Mouse (Mus musculus) kidney, postnatal 25 days (tissue): ENCODE measurements around the gene Slc27a5.

Experiments
- DNase-seq, 2 experiments: peaks; one replicate each; pipeline ENCODE4 v3.0.0; 2021; ENCODE audit warnings: mixed read lengths in 2 of 2

Gene Slc27a5

DNA sequence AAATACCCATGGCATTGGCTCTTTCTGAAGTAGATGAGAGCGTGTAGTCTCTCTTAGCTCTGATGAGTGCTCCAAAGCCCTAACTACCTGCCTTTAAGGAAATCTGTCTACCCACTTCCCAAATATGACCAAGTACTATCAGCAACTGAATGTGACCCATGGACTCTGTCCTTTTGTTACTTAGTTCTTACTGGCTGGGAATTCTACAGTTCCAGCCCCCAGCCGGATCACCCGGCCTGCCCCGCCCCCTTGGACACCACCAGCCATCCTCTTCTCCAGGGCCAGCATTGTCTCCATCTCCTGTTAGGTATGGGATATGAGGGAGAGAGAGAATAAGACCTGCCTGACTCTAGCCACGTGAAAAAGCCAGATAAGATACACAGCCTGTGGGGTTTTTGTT is at the start of gene Slc27a5:
Slc27a5 (minus strand) TSS at position 140 of the 400 bp plus-strand sequence.
- DNase-seq: no peak

DNA sequence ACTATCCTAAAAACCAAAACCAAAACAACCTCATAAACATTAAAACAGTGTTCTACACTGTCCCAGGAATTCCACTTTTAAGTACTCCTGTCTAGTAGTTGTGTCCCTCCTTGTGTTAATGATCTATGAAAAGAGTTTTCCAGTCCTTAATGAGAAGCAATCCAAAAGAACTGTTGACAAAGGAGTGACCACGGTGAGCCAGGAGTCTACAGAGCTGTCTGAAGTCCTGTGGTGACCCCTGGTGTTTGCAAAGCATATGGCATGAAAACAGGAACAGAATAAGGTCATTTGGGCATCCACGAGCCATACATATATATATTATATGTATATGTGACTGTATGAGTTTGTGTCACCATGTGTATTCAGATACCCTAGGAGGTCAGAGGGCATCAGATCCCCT is 48.1 kb upstream of the Slc27a5 start:
- DNase-seq: peak; percentile 77 to 83

DNA sequence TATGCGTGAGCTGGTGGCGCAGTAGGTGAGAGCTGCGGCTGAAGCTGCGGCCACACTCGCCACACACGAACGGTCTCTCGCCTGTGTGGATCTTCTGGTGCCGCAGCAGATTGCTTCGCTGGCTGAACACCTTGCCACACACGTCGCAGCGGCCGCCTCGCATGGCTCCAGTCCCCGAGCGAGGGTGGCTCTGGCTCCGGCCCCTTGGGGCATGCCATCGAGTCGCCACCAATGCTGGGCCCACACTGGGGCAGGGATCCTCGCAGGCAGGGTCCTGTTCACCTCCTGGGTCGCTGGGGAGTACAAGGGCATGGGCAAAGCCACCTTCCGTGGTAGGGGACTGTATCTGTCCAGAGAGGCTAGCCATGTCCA is 46.2 kb upstream of the Slc27a5 start:
- peak in 1 of 2 experiments; percentile 40 for DNase-seq

DNA sequence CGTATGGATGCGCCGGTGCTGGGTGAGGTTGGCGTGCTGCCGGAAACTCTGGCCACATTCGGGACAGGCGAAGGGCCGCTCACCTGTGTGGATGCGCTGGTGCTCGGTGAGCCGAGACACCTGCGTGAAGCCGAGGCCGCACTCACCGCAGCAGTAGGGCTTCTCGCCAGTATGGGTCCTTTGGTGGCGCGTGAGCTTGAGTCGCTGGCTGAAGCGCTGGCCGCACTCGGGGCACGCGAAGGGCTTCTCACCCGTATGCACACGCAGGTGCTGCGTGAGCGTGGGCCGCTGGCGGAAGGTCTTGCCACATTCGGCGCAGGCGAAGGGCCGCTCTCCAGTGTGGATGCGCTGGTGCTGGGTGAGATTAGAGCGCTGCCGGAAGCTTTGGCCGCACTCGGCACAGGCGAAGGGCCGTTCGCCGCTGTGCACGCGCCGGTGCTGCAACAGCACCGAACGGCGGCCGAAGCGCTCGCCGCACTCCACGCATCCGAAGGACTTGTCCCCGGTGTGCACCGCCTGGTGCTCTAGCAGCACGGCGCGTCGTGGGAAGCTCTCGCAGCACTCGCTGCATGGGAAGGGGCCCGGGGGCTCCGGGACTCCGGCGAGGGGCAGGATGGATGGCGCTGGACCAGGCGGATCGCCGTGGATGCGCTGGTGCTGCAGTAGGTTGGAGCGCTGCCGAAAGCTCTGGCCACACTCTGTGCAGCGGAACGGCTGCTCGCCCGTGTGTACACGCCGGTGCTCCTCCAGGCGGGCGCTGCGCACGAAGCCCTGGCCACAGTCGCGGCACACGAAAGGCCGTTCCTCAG is 45.7 kb upstream of the Slc27a5 start:
- peak; percentile 37 to 49 for DNase-seq

DNA sequence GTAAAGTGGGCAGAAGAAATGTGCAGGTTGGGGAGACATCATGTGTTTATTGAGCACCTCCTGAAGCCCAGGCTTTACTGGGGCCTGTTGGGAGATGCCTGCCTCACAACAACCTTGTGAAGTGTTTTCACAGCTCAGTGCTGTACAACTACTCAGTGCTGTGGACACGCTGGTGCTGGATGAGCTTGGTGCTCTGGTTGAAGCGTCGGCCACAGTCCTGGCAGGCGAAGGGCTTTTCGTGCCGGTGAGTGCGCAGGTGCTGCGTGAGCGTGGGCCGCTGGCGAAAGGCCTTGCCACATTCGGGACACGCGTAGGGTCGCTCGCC is 45.1 kb upstream of the Slc27a5 start:
- no peak for DNase-seq

DNA sequence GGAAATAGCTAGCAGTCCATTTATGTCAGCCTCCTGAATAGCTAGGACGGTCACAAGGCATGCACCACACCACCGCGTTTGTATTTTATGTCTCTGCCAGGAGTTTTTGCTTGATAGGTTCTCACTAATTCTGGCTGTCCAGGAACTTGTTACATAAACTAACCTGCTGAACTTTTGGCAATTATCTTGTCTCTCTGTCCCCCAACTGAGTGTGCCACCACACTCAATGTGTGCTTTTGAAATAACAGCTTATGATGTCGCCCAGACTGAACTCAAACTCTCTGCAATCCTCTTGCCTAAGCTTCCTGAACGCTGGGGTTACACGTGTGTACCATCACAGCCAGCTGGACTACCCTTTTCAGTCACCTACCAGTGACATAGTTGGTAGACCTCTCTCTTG is 44.5 kb upstream of the Slc27a5 start:
- no peak for DNase-seq

DNA sequence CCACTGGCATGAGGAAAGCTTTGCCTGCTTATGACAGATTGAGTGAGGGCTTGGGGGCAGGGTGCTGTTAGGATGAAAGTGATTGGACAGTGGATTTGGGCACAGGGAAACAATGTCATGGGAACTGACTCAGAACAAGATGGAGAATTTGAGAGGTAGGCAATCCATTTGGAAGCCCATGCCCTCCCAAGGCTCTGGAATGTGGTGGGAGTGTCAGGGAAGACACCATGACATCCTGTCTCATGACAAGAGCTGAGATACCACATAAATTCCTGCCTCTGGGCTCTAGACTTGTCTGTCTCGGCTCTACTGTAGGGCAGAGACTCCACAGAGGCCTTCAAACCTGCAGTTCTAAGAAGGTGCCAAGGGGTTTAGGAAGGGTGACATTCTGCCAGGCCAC is 43.3 kb upstream of the Slc27a5 start:
- no peak for DNase-seq

DNA sequence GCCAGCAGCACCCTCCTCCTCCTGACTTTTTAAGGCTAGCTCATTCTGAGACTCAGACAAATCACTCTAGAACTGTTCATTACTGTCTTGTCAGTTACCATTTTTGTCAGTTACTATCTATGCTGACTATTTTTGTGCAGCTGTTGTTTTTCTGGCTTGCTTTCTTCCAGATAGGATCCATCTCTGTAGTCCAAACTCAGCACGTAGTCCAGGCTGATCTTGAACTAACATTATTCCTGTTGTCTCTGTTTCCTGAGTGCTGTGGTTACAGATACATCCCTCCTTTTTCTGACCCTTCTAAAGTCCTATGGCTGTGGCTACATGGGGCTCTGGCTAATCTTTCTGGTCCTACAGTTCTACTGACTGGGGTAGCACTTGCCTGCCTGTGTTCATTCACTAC is 41.2 kb upstream of the Slc27a5 start:
- DNase-seq: no peak

DNA sequence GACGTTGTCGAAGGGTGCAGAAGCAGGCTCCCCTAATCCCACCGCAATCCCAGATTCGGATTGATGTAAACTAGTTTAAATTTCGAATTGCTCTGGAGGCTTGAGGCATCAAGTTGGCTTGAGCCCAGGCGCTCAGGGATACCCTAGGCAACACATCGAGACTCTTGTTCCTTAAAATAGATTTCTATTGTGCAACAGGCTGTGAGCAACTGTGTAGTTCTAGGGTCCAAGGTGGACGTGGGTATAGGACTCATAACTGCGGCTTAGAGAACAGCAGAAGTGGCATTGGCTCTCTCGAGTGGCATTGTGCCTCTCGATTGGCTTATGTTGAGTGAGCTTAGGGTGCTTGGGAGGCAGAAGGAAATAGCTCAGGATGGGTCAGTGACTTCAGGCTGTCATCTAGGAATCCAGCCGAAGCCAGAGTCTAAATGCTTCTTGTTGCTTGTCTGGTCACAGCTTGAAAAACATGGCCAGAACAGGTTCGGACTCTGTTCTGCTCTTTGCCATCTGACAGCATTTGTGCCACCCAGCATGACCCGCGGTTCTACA is 40.7 kb upstream of the Slc27a5 start:
- peak; percentile 36 to 68 for DNase-seq

DNA sequence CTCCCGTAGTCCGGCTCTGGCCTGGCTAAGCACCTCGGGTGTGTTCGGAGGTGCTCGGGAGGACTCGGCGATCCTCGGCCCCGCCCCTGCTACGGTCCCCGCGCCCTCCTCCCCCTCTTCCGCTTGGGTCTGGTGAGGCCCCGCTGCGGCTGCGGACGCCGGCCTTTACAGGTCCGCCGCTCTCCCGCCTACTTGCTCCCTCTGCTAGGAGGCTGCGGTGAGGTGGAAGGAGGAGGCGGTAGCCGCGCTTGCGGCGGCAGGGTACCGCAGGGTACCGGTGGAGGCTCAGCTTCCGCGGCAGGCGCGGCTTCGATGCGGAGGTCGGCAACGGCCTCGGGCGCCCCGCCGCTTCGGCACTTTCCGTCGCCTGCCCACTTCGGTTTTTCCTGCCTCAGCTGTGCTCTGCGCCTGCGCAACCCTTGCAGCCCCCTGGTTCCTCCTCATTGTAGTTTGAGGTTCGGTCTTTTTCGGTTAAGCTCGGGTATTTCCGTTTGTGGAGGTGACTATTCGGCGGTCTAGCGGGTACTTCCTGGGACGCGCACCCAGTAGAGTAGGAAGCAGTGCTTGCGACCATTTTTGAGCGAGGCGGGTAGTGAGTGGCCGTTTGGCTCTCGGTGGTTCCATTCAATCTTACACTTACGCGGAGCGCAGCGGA is 40.0 kb upstream of the Slc27a5 start, which contains the start of gene Ube2m:
Ube2m (minus strand) TSS at position 375 of the 655 bp plus-strand sequence.
- DNase-seq: peak; percentile 98 to 99

DNA sequence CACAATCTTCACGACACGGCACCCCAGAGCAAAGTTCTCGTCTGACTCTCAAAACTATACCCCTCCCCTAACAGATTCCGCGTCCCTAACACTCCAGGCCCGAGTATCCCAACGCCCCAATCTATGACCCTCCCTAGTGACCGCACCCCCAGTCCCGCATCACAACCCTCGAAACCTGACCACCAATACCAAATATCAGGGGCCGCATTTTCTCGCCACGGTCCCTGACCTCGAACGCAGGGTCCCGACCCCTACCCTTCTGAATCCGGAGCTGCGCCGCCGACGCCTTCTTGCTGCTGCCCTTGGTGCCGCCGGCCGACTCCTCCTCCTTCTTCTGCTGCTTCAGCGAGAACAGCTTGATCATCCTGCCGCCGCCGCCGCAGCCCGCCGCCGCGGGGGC is 39.4 kb upstream of the Slc27a5 start:
- DNase-seq: no peak

DNA sequence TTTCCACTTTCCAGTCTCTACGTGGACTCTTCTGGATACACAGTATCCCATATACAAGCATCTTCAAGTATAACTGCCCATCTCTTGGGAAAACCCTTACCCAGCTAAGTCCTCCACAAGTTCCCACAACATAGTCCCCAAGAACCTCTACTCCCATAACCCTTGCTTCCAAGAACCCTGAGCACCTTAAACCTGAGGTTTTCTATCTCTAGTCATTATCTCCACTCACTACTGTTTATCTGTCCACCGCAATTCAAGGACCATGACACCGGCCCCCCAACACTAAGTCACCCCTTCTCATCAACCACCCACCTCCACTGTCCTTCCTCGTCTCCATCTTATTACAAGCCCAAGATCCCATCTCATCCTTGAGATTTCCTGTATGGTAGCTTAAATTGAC is 38.8 kb upstream of the Slc27a5 start:
- DNase-seq: no peak

DNA sequence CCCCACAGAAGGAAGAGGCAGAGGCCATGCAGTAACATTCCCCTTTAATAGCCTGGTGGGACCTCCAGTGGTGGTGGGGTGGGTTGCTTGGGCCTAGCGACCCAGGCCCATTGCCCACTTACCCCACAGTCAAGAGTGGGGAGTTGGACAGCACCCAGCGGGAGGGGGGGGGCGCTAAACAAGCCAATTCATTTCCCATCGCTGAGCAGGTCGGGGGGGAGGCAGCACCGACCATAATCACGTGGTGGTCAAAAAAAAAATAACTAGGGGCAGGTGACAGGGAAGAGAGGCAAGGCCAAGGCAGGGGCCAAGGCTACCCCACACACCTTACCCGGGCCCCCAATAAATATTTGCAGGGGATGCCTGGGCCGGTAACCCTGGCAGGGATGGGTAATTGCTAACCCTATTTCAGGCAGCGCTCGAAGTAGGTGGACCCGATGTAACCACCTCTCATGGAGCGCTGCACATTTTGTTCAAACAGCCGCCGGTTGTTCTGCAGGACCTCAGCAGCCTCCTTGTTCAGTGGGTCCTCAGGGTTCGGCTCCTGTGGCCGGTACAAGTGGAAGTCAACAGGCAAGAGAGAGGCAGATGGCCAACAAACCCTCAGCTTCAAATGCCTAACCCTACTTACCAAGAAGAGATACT is 37.3 kb upstream of the Slc27a5 start:
- DNase-seq: peak in 1 of 2 experiments; percentile 46

DNA sequence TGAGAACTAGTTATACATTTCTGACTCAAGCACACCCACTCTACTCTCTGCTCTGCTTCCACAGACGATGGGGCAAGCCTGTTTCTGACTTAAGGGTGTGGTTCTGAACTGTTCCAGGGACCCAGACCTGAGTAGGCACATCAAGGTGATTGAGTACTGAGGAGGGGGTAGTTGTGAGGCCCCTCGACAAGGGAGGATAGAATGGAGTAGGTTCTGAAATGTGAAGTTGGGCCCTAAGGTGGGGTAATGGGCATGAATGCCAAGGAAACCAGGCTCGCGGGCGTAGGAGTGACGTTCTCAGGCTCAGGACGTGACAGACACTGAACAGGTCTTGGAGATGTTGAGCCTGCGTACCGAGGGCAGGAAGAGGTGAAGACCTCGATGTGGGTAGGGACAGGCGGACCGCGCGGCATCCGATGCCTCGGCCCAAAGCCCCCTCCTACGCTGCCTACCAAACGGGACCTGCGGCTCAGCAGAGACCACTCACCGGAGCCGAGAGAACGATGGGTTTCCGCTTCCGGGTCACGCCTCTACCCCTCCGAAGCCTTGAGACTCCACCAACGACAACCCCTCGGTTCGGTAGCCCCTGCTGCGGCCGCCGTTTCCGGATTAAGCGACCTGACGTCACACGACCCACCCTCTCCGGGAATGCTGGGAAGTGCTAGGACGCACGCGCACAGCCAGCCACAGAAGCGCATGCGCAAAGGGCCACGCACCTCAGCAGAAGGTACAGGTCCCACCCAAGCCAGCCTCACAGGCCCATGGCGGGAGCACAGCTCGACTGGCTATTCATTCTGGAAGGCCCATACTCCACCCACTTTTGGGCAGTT is 36.4 kb upstream of the Slc27a5 start, which contains the start of gene Chmp2a:
Chmp2a (minus strand) TSS at position 660 of the 830 bp plus-strand sequence.
- peak; percentile 98 to 99 for DNase-seq

DNA sequence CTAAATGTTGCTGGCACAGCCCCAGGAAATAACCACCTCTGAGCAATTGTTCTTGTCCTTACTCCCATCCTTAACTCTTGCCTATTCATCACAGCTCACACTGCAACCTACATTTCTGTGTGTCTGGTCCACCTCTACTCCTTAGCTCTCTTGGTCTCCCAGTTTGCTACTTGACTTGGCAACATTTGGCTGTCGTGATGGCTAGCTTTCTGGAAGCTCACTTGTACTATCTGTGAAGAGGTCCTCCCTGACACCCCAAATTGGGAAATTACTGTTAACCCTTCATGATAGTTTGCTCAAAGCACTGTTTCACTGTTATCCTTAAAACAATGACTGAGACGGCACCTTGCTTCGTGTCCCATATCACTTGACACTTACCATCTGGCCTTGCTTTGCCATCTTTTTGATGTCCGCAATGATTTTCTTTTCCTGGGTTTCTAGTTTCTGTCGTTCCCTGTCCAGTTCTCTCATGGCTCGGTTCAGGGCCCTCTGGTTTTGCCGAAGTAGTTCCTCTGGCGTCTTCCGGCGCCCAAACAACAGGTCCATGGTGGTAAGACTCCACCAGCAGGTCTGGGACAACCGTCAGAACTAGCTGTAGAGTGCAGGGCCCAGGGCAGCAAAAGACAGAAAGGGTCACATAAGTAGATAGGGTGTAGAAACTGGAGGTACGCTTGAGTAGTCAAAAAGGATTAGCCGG is 35.6 kb upstream of the Slc27a5 start:
- peak in 1 of 2 experiments; percentile 32 for DNase-seq

DNA sequence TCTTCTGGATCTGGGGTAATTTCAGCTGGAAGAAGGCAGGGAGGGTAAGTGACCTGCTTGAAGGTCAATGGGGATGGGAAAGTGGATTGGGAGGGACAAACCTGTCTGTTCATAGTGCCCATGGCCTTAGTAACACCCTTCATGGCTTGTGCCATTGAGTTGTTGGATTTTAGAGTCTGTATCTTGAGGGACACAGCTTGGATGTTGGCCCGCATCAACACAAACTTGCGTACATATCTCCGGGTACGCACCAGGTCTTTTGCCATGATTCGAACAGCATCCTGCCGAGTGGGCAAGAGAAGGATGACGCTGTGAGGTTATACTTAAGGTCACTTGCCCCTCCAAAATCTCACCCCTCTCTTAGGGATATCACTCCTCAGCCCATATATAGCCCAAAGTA is 34.5 kb upstream of the Slc27a5 start:
- DNase-seq: no peak

DNA sequence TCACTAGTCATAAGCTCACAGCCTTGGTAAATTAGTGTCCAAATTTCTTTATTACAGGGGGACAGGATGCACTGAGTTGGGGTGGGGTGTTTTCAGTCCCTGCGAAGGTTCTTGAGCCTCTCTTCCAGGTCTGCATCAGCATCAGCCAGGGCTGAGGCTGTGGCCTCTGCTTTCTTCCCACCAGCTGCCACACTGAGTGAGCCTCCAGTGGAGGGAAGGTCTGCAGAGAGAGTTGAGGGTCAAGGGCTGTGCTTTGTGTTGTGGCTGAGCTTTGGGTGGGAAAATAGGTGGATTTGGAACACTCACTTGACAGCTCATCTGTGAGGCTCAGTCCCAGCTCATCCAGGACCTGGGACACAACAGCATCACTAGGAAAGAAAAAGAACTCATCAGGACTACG is 34.0 kb upstream of the Slc27a5 start:
- DNase-seq: no peak

DNA sequence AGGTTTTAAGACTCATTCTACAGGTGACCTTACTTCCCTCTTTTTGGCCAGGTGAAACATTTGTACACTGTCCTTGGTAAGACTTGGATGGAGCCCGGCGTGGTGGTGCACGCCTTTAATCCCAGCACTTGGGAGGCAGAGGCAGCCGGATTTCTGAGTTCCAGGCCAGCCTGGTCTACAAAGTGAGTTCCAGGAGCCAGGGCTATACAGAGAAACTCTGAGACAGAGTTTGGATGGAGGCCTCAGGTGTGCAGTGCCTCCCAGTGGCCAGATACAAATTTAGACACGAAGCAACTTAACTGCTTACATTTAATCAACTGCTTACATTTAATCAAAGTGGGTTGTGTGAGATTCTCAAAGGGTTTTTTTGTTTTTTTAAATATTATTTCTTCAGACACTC is 33.1 kb upstream of the Slc27a5 start:
- DNase-seq: peak; percentile 36 to 45

DNA sequence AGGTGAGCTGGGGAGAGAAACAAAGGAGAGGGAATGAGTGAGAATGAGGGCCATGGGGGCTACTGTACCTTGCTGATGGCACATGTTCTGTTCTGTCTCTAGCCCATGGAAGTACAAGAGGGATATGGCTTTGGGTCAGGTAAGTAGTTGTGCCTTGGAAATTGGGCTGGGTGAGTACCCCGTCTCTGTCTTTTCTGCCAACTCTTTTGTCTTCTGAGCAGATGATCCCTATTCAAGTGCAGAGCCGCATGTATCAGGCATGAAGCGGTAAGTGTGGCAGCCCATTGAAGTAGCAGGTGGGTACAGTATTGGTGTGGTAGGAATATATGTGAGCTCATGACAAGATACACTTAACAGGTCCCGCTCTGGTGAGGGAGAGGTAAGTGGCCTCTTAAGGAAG is 31.0 kb upstream of the Slc27a5 start:
- DNase-seq: peak in 1 of 2 experiments; percentile 28

DNA sequence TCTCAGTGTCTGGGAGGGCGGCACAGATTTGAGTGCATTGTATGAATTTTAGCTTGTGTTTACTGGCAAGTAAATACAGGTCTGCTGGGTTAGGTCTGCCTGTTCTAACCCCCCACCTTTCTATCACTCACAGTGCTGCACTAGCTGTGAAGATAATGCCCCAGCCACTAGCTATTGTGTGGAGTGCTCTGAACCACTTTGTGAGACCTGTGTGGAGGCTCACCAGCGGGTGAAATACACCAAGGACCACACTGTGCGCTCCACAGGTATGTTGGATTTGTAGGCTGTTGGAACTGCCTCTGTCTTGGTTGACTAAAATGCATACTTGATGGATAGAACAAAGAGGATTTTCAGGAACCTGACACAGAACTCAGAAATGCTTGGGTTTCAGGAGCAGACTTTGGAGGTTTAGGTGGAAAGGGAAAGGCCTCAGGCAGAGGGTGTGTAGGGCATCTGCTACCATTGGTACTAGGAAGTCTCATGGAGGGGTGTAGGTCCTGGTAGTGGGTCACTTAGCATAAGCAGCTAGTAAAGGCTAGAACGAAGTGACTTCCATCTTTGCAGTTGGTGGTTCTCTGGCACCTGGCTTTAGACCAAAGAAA is 27.6 kb upstream of the Slc27a5 start:
- DNase-seq: no peak

DNA sequence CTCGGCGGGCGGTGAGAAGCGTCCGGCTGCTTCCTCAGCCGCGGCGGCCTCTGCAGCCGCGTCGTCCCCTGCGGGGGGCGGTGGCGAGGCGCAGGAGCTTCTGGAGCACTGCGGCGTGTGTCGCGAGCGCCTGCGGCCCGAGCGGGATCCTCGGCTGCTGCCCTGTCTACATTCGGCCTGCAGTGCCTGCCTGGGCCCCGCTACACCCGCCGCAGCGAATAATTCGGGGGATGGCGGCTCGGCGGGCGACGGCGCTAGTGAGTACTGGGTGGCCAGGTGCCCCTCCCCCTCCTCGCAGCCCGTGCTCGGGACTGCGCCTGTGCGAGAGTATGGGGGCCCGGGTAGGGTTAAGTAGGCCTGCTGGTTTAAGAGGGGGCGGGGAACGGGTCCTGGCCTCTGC is 26.8 kb upstream of the Slc27a5 start:
- peak; percentile 73 to 88 for DNase-seq
